Mouse (Mus musculus): ENCODE data around the gene 1700028P14Rik. TPM values are rescaled to one million over a fixed set of nuclear protein-coding genes. Genes with fewer than 3 reads are reported as not detected.
"Not testable (repeated sequence)": the region's sequence is repeated elsewhere in the genome, so short reads cannot be mapped to it uniquely, and the experiment has no call there.

The 1700028P14Rik gene
- polyA plus RNA-seq, 1 experiment: not detected

GRCm38 (mm10) chr19:23686962-23687295 is 34.3 kb upstream of the 1700028P14Rik start:
- Histone ChIP-seq H3K27me3 (ENCODE audit: control insufficient read depth, insufficient read depth, low read length) (no peaks in the 10 kb centered on the region; the same call in 1 of the 2 replicates), H3K27ac (ENCODE audit: insufficient read depth, low read length) (peak overlapping the region; percentile 96), H3K4me3 (ENCODE audit: extremely low read depth, insufficient read depth, insufficient read length) (peak overlapping the region; percentile 99), H3K4me1 (ENCODE audit: control insufficient read depth, insufficient read depth, insufficient read length) (peaks cover 2% of the 10 kb centered on the region), H3K36me3 (ENCODE audit: control insufficient read depth, insufficient read depth, low read length) (no peaks in the 10 kb centered on the region)
- WGBS: under 1% methylated on average over 14 of the region's 14 CpGs
- no peak for TF ChIP-seq POLR2A (IDR thresholded peaks at IDR 0.05; ENCODE audit: low read depth, low read length)
- TF ChIP-seq CTCF (IDR thresholded peaks at IDR 0.05; ENCODE audit: extremely low read depth, insufficient read depth, insufficient read length, insufficient replicate concordance): no peak
- no peak for DNase-seq (ENCODE audit: low read depth in 1 of 2, low spot score in 2 of 2)

DNA sequence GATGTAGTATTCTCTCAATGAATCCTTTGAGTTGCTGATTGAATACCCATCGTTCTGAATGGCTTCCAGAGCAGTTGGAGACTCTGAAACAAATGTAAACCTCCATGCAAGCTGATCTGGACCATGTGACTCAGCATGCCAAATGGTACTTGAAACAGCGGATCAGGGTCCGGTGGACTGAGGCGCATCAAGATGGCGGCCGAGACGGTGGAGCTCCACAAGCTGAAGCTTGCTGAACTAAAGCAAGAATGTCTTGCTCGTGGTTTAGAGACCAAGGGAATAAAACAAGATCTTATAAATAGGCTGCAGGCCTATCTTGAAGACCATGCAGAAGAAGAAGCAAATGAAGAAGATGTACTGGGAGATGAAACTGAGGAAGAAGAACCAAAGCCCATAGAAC is 23.0 kb upstream of the 1700028P14Rik start:
- not testable (repeated sequence) for H3K36me3 ChIP-seq (ENCODE audit: control insufficient read depth, insufficient read depth, low read length)
- 92% methylated on average over 8 of the region's 8 CpGs for WGBS

DNA sequence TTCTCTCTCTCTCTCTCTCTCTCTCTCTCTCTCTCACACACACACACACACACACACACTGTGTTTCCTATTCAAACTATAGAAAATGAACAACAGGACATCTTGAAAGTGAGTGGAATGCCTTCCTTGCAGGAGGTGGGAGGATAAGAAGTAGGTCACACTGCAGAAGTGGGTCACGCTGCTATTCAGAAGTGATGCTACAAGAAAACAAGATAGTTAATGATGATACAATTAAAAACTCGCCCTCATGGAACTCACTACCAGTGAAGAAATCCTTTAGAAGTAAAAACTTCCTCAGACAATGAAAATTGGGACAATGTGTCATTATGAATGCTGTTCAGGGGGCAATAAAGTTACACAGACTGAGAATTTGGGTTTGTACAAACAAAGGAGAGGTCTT is 20.4 kb upstream of the 1700028P14Rik start:
- no peak for TF ChIP-seq POLR2A (IDR thresholded peaks at IDR 0.05; ENCODE audit: low read depth, low read length)
- TF ChIP-seq CTCF (IDR thresholded peaks at IDR 0.05; ENCODE audit: extremely low read depth, insufficient read depth, insufficient read length, insufficient replicate concordance): no peak
- Histone ChIP-seq H3K4me3 (ENCODE audit: extremely low read depth, insufficient read depth, insufficient read length) (no peak overlapping the region), H3K4me1 (ENCODE audit: control insufficient read depth, insufficient read depth, insufficient read length) (no peaks in the 10 kb centered on the region), H3K27ac (ENCODE audit: insufficient read depth, low read length) (no peak overlapping the region), H3K36me3 (ENCODE audit: control insufficient read depth, insufficient read depth, low read length) (no peaks in the 10 kb centered on the region), H3K27me3 (ENCODE audit: control insufficient read depth, insufficient read depth, low read length) (no peaks in the 10 kb centered on the region)
- DNase-seq (ENCODE audit: low read depth in 1 of 2, low spot score in 2 of 2): no peak
- 81% methylated on average over 2 of the region's 2 CpGs for WGBS

More for the DNA sequence above, 23.0 kb upstream of the 1700028P14Rik start:
- not testable (repeated sequence) for H3K4me3 ChIP-seq (ENCODE audit: extremely low read depth, insufficient read depth, insufficient read length); DNase-seq (ENCODE audit: low read depth in 1 of 2, low spot score in 2 of 2); H3K27me3 ChIP-seq (ENCODE audit: control insufficient read depth, insufficient read depth, low read length); H3K4me1 ChIP-seq (ENCODE audit: control insufficient read depth, insufficient read depth, insufficient read length); H3K27ac ChIP-seq (ENCODE audit: insufficient read depth, low read length)

- Histone ChIP-seq H3K27ac (ENCODE audit: insufficient read depth, low read length) (no peak overlapping the region), H3K4me1 (ENCODE audit: control insufficient read depth, insufficient read depth, insufficient read length) (no peaks in the 10 kb centered on the region), H3K4me3 (ENCODE audit: extremely low read depth, insufficient read depth, insufficient read length) (no peak overlapping the region), H3K27me3 (ENCODE audit: control insufficient read depth, insufficient read depth, low read length) (no peaks in the 10 kb centered on the region), H3K36me3 (ENCODE audit: control insufficient read depth, insufficient read depth, low read length) (no peaks in the 10 kb centered on the region)
- TF ChIP-seq POLR2A (IDR thresholded peaks at IDR 0.05; ENCODE audit: low read depth, low read length) (no peak), CTCF (IDR thresholded peaks at IDR 0.05; ENCODE audit: extremely low read depth, insufficient read depth, insufficient read length, insufficient replicate concordance) (no peak)
- 90% methylated on average over 6 of the region's 6 CpGs for WGBS
- no peak for DNase-seq (ENCODE audit: low read depth in 1 of 2, low spot score in 2 of 2)
Measured at GRCm38 (mm10) chr19:23668142-23668655, 15.6 kb upstream of the 1700028P14Rik start.

DNA sequence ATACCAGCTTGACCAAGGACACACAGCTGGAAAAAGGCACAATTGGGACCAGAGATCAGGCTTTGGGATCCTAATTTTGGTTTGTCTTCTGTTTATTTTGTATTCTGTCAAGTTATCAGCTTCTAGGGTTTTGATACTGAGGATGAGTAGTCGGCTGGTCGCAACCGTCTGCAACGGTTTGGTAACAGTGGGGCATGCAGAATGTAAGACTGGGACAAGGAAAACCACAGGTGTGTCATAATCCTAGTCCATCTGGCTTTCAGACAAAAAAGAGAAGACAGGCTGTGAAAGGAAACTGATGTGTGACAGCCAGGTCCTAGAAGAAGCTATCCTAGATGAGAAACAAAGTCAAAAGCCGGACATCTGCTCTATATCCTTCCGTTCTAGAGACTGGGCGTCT is 11.5 kb upstream of the 1700028P14Rik start:
- DNase-seq (ENCODE audit: low read depth in 1 of 2, low spot score in 2 of 2): no peak
- no peaks in the 10 kb centered on the region for H3K4me1 ChIP-seq (ENCODE audit: control insufficient read depth, insufficient read depth, insufficient read length)
- WGBS: 90% methylated on average over 7 of the region's 7 CpGs
- no peak for TF ChIP-seq POLR2A (IDR thresholded peaks at IDR 0.05; ENCODE audit: low read depth, low read length)
- TF ChIP-seq CTCF (IDR thresholded peaks at IDR 0.05; ENCODE audit: extremely low read depth, insufficient read depth, insufficient read length, insufficient replicate concordance): no peak
- H3K27me3 ChIP-seq (ENCODE audit: control insufficient read depth, insufficient read depth, low read length): no peaks in the 10 kb centered on the region
- no peak overlapping the region for H3K4me3 ChIP-seq (ENCODE audit: extremely low read depth, insufficient read depth, insufficient read length)
- no peak overlapping the region for H3K27ac ChIP-seq (ENCODE audit: insufficient read depth, low read length)
- H3K36me3 ChIP-seq (ENCODE audit: control insufficient read depth, insufficient read depth, low read length): no peaks in the 10 kb centered on the region

- no peak for DNase-seq (ENCODE audit: low read depth in 1 of 2, low spot score in 2 of 2)
- Histone ChIP-seq H3K36me3 (ENCODE audit: control insufficient read depth, insufficient read depth, low read length) (no peaks in the 10 kb centered on the region), H3K27me3 (ENCODE audit: control insufficient read depth, insufficient read depth, low read length) (no peaks in the 10 kb centered on the region), H3K4me1 (ENCODE audit: control insufficient read depth, insufficient read depth, insufficient read length) (no peaks in the 10 kb centered on the region), H3K27ac (ENCODE audit: insufficient read depth, low read length) (no peak overlapping the region), H3K4me3 (ENCODE audit: extremely low read depth, insufficient read depth, insufficient read length) (no peak overlapping the region)
- WGBS: 86% methylated on average over 4 of the region's 4 CpGs
- TF ChIP-seq POLR2A (IDR thresholded peaks at IDR 0.05; ENCODE audit: low read depth, low read length): no peak
Measured at GRCm38 (mm10) chr19:23658350-23658749, 5.7 kb upstream of the 1700028P14Rik start.

GRCm38 (mm10) chr19:23657261-23657932 is 4.8 kb upstream of the 1700028P14Rik start:
- no peaks in the 10 kb centered on the region for H3K36me3 ChIP-seq (ENCODE audit: control insufficient read depth, insufficient read depth, low read length)
- H3K4me1 ChIP-seq (ENCODE audit: control insufficient read depth, insufficient read depth, insufficient read length): no peaks in the 10 kb centered on the region
- no peaks in the 10 kb centered on the region for H3K27me3 ChIP-seq (ENCODE audit: control insufficient read depth, insufficient read depth, low read length)
- no peak overlapping the region for H3K4me3 ChIP-seq (ENCODE audit: extremely low read depth, insufficient read depth, insufficient read length)
- TF ChIP-seq CTCF (IDR thresholded peaks at IDR 0.05; ENCODE audit: extremely low read depth, insufficient read depth, insufficient read length, insufficient replicate concordance) (no peak), POLR2A (IDR thresholded peaks at IDR 0.05; ENCODE audit: low read depth, low read length) (no peak)
- 70% methylated on average over 12 of the region's 12 CpGs for WGBS
- no peak overlapping the region for H3K27ac ChIP-seq (ENCODE audit: insufficient read depth, low read length)
- DNase-seq (ENCODE audit: low read depth in 1 of 2, low spot score in 2 of 2): no peak

Measured in spleen, adult 2 months (tissue).